Mouse (Mus musculus) G1E-ER4 (cell line): ENCODE data around the gene Sec13. TPM values are rescaled to one million over a fixed set of nuclear protein-coding genes. Genes with fewer than 3 reads are reported as not detected.

Experiments
- GATA1 ChIP-seq: IDR thresholded peaks from one replicate; pipeline ENCODE4 v1.8.0; 2012; ENCODE audit warnings: low read length, inconsistent platforms
- polyA plus RNA-seq: library from polyadenylated mRNA; stranded (reverse); fragments of >175 nt; gene quantifications from 2 replicates; pipeline ENCODE4 v1.2.3, GENCODE M21; 2012

The Sec13 gene
- polyA plus RNA-seq, 1 experiment, result 23.5 TPM

DNA sequence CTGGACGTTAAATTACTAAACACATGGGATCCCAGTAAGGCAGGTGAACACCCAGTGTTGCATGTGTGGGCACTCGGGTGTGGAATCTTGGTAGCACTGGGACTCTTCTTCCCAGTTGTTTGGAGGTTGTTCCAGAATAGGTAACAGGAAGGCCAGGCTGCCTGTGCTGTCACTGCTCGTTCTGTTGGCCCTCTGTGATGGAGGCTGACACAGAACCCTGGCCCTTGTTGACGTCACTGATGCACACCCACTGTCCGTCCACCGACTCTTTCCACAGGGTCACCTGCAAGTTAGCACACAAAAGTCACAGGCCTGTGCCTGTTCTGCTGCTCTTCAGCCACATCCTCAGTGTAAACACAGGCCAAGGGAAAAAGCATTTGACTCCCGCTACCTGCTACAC is 12.4 kb downstream of the Sec13 start:
- no peak for TF ChIP-seq GATA1

DNA sequence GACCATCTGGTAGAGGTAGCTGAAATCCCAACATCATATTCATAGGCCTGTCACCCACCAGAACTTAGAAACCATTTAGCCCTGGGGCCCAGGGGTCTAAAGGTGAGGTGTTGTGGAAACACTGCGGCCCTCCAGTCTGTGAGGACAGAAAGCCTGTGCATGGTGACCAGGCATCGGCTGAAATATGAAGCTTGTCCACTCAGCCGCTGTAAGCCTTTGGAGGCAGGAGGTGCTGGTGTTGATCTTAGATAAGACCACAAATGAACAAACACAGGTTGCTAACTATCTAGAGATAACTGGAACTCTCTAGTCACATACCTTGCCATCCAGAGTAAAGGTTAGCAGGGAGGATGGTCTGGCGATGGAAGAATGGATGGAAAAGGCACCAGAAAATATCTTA is 19.5 kb downstream of the Sec13 start:
- no peak for TF ChIP-seq GATA1

DNA sequence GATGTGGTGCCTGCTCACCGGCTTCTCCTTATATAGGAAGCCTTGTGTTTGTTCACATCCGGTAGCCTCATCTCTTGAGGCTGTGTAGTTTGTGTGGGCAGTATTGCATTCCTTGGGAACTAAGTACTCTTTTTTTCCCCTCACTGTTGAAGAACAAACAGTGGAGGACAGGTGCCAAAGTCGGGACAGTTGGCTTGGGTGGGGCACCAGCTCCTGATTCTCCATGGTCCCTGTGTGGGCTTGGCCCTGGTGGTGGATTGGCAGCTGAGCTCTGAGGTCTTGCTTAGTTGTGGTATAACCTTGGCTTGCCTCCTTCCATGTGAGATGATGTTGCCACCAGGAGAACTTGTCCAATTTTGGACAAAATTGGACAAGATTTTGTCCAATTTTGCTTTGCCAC is 20.7 kb downstream of the Sec13 start, which contains the start of gene Ghrl:
Gene Ghrl, minus strand, starts transcription at position 3 of the 400 bp plus-strand sequence.
- no peak for TF ChIP-seq GATA1

DNA sequence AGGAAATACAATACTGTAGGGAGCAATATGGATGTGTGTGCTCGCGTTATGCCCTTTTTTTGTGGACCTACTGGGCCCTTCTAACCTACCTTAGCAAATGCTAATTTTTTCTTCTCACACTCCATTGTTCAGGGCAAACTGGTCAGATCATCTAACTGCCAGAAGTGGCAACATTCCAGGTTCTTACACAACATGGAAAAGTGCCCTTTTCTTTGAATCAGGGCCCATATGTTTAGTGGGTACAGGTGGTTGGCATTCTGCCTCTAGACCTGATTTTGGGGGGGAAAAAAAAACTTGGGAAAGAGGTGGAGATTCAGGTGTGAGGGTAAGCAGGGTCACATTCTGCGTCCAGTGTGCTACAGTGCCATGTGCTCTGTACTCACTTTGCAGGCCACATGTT is 23.0 kb downstream of the Sec13 start:
- TF ChIP-seq GATA1, result no peak

DNA sequence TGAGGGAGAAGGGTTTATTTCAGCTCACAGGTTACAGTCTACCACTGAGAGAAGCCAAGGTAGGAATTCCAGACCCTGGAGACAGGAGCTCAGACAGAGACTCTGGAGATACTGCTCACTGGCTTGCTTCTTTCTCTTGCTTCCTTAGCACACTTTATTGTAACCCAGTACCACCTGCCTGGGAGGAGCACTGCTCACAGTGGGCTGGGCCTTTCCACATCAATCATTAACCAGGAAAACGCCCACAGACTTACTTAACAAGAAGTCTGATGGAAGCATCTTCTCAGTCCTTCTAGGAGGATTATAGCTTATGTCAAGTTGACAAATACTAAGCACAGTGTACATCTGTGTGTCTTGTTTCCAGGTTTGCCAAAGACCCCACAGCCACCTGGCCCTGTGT is 25.7 kb downstream of the Sec13 start:
- no peak for TF ChIP-seq GATA1

DNA sequence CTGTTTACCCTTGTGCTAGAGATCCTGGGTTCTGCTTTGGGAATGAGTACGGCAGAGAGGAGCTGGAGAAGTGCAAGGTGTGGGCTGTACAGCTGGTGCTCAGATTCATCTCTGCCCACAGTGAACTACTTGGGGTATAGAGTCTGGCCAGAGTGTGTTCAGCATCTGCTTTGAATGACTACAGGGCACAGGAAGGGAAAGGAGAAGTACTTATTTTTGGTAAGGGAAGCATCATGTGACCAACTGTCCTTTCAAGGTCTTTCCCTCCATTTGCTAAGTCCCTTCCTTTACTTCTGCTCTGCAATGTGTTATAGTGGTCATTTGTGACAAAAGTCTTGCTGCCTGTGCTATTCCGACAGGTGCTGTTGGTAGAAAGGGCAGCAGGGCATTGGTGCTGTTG is 26.3 kb downstream of the Sec13 start:
- TF ChIP-seq GATA1, result no peak

DNA sequence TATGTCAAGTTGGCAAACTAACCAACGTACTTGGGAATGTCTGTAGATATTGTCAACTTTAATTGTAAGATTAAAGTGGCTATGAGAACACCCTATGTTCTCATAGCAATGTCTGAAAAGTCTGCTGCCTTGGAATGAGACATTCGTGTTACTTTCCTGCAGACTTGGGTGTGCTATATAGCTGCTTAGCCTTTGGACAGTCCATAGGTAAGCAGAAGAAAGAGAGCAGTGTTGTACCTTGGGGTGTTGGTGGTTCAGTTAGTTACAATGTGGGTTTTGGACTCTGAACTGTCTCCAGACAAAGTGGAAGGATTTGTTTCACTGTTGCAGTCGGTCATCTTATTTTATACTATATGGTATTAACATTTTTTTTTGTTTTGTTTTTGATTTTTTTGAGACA is 27.8 kb downstream of the Sec13 start:
- no peak for TF ChIP-seq GATA1

DNA sequence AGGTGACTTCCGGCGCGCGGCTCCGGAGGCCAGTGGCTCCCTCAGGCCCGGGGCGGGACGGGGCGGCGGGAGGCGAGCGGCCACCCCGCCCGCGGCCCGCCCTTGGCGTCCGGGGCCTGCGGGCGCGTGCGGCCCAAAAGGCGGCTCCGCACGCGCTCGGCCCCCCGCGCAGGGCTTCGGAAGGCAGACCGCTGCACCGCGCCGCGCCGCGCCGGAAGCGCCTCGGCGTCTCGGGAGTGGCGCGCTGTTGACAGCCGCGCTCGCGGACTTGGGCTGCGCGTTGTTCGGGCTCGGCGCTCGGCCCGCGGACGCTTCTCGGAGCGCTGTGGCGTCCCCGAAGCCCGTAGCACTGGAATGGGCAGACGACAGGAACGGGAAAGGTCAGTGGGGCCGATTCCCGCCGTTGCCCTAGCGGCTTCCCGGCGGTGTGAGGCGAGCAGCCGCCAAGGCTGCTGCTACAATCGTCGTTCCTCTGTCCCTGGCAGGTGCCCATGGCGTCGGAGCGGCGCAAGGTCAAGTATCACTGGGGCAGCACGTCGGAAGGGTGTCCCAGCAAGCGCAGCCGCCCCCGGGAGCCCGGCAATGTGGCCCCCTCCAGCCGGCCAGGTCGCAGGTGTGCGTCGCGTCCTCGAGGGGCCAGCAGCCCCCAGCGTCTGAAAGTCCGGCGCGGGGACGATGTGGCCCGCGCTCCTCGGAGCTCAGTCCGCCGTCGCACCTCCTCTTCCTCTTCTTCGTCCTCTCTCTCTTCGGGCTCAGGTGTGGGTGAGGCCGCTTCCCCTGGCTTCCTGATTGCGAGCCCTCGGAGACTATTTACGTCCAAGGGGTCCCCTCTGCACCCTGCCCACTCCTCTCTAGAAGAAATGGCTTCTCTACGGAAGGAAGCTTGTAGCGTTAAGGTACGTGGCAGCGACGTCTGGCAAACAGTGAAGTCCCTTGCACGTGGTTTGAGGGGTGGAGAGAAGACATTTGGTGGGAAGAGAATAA is 43.0 kb downstream of the Sec13 start:
- no peak for TF ChIP-seq GATA1

DNA sequence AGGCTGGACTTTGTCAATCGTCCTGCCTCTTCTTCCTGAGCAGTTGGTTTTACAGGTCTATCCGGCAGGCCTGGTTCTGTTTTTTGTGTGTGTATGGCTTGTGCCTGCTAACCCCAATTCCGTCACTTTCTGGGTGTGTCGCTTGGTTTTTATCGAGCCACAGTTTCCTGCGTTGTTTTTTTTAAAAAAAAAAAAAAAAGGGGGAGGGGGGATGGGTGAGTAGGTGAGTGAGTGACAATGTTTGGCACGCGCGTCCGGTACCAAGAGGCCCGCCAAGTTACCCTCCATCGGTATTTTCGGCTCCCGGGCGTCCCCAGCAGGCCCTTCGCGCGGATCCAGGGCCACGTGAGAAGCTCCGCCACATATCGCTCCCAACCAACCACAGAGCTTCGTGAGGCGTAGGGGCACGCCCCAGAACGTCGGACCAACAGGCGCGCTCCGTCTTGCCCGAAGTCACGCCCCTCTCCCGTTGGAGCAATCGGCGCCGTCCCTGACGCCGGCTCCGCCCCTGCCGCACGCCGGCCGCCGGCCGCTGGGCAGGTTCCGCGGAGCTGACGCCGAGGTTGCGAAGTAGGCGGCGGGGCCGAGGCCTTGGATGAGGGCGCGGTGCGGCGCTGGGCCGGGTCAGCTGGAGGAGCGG is 43.8 kb downstream of the Sec13 start, which contains the start of gene Tatdn2:
Gene Tatdn2, plus strand, starts transcription at position 469 of the 640 bp plus-strand sequence.
- no peak for TF ChIP-seq GATA1

DNA sequence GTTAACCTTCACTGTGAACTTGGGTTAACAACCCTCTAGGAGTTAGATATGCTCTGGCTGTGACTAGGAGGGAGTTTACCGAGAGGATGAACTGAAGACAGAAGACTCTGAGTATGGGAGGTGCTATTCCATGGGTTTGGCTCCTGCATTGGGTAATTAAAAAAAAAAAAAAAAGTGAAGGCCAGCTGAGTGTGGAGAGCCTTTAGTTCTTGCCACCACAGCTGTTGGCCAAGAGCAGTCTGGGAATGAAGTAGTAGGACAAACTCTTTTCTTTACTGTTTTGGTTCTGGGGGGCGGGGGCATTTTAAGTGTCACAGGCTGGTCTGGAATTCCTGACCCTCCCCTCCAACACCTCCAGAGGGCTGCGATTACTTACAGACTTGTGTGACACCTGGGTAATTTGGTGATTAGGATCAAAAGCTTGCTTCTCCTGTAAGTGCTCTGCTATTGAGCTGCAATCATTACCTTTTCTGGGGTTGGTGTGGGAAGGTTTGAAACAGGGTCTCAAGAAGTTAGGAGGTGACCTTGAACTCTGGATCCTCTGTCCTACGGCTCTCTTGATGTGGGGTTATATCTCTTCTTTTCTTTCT is 44.7 kb downstream of the Sec13 start:
- TF ChIP-seq GATA1, result no peak

DNA sequence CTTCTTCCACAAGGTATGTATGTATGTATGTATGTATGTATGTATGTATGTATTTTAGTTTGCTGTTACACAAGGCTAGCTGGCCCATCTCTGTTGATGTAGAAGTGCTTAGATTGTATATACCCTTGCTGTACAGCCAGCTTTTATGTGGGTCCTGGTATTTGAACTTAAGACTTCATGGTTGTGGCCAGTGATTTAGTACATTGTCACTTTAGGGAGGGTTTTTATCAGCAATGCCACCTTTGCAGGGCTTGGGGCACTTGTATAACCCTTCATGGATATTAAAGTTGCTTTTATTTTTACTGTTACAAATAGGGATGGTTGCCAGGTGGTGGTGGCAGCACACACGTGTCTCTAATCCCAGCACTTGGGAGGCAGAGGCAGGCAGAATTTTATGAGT is 45.3 kb downstream of the Sec13 start:
- no peak for TF ChIP-seq GATA1

DNA sequence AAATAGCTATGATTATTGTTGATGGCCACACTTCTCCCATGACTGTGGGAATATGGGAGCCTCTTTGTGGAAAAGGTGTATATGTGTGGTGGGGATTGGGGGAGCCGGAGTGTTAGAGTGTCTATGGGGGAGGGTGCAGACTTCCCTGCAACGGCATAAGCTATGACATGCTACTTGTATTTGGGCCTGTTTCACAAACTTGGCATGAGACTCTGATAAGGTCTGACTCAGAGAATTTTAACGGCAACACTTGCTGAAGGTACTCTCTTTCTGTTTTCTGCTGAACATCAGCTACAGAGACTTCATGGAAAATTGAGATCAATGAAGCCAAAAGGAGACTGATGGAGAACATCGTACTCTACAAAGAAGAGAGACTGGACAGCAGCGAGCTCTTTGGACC is 47.2 kb downstream of the Sec13 start:
- TF ChIP-seq GATA1, result no peak

DNA sequence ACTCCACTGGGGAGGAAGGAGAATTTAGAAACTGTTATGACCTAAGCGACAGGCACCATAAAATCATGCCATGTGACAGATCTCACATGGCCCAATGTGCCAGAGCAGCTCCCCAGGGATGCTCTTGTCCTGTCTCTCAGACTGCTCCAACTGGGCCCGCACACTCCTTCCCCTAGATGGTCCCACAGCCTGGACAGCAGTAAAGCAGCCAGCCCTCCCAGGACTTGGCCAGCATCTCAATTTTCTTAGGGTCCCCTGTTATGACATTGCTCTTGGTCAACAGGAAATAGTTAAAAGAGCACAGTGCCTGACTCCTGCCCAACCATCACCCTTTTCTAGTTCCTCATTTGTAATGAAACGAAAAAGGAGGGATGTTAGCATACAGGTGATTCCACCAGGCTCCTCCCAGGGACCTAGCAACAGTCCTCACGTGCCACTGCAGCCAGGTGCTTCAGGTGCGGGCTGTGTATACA is 47.8 kb downstream of the Sec13 start:
- no peak for TF ChIP-seq GATA1

DNA sequence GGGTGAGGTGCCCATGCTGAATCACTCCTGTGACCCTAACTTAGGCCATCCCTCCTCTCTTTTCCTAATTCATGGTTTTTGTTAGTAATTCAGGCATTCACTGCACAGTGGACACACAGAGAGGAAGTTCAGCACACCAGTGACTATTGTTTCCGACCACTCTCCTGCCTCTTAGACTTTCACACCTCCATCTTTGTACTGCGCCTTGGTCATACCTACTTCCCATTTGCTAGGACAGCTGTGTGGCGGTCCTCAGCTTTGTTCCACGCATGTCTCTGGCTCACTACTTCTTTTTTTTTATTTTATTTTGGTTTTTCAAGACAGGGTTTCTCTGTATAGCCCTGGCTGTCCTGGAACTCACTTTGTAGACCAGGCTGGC is 49.5 kb downstream of the Sec13 start:
- no peak for TF ChIP-seq GATA1

DNA sequence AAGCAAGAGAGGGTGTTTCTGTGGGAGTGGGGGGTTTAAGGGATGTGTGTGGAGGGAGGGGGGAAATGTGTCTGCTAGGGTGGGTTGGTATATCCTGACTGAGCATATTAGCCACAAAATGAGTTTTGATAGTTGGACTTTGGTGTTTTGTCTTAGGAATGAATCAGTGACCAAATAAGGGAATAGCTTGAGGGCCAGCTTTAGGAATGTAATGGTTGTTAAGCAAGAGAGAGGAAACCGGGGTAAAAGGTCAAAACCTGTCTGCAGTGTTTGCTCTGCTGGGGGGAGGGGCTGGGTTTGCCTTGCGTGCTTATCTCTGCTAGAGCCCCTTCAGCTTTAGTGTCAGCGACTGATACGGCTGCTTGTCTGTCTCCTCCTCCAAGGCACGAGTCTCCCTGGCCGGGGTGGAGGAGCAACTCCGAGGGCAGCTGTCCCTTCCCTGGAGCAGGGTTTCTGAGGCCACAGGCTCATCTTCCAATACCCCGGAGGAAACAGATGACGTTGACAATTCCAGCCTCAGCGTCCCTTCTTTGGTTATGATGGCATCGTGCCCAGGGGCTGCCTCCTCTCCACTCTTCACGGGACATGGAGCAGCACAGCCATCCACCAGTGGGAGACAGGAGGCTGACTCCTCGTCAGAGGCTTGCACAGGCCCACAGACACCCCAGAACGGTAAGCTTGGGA is 50.0 kb downstream of the Sec13 start:
- TF ChIP-seq GATA1, result peak; percentile 49

DNA sequence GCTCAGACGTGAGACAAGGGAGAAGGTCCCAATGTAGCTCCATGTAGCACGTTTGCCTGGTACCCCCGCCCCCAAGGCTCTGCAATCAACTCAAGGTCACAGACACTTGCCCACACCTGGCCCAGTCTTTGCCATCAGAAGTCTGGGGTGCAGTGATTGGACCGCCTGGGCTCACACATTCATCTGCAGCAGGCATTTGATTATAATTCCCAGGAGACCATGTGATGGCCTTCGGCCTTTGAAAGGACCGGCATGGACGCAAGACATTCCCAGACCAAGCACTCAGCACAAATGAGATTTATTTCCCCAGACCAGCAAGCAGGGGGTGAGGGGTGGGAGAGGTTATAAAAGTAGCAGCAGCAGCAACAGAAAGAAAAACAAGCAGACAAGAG is 50.5 kb downstream of the Sec13 start:
- TF ChIP-seq GATA1, result no peak
